Mouse (Mus musculus) gastrocnemius, postnatal 25 days (tissue): Measurements from ENCODE around the gene Klhl23. TPM values are rescaled to one million over a fixed set of nuclear protein-coding genes. Genes with fewer than 3 reads are reported as not detected.

ENCODE experiments used
- total RNA-seq, 2 experiments: library from RNA; stranded (reverse); gene quantifications; 1 replicate in 1 of 2; 2 replicates in 1 of 2; pipeline ENCODE4 v1.2.3; 2021

Klhl23 gene
- total RNA-seq, 2 experiments from 2014 or later, result 14.1 to 19.0 TPM

Other genes starting within 250 kb of the Klhl23 start
- not detected for gene Lrp2, start 235.9 kb upstream of the Klhl23 start, total RNA-seq
- gene Bbs5, start 174.8 kb upstream of the Klhl23 start, total RNA-seq, result 1 to 10 TPM; 3.2 to 3.8 TPM
- gene Klhl41, start 151.8 kb upstream of the Klhl23 start, total RNA-seq, result 100 to 1,000 TPM; 488 to 676 TPM
- gene Fastkd1, start 108.4 kb upstream of the Klhl23 start, total RNA-seq, result 10 to 100 TPM; 14.5 to 15.9 TPM
- 10 to 100 TPM; 24.8 to 30.7 TPM for gene Ppig, start 99.4 kb upstream of the Klhl23 start, total RNA-seq
- gene Ccdc173, start 32.4 kb upstream of the Klhl23 start, total RNA-seq, result under 1 TPM; 0.43 TPM
- 10 to 100 TPM; 15.1 to 17.3 TPM for gene Phospho2, start 32.3 kb upstream of the Klhl23 start, total RNA-seq
- gene Ssb, start 39.6 kb downstream of the Klhl23 start, total RNA-seq, result 10 to 100 TPM; 53.6 to 57.2 TPM
- 10 to 100 TPM; 16.1 to 17.4 TPM for gene Mettl5, start 63.7 kb downstream of the Klhl23 start, total RNA-seq
- gene Ubr3, start 75.3 kb downstream of the Klhl23 start, total RNA-seq, result 100 to 1,000 TPM; 151 to 165 TPM
- gene Myo3b, start 217.2 kb downstream of the Klhl23 start, total RNA-seq, result not detected